Mouse (Mus musculus): ENCODE data around the gene Psmb6. TPM values are rescaled to one million over a fixed set of nuclear protein-coding genes. Genes with fewer than 3 reads are reported as not detected.

The Psmb6 gene
- polyA plus RNA-seq (2014; fragmentation: Nextera tagmentation; extraction: Ambion mirVana): 744 and 849 TPM in 2 replicates

DNA sequence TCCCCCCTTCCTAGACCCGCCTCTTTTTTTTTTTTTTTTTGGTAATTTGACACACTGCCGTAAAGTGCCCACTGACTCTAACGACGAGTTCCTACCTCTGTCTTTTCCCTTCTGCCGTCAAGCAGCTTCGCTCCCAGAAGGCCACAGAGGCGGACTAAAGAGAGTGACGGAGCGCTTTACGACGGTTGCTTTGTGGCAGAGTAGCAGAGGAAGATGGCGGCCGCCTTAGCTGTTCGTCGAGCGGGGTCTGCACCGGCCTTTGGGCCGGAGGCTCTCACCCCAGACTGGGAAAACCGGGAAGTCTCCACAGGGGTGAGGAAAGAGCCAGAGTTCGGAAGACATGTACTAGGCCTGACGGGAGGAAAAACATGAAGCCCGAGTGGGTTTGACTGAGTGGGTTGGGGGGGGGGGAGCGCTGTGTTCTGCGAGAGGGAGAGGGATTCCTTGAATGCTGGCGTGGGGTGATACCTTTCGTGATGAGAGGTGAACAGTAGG, at the start of gene Psmb6:
TSS of gene Psmb6 (plus strand) at position 184 of the 495 bp plus-strand sequence.
- peaks cover 7% of the 10 kb centered on the region; the same call in 1 of the 2 replicates for H3K4me1 ChIP-seq (ENCODE audit: control insufficient read depth, insufficient read depth, low read length)
- H3K27ac ChIP-seq (replicated peaks; ENCODE audit: low read depth, low read length): peak within 1 kb of the TSS; percentile 46
- no peaks in the 10 kb centered on the region for H3K27me3 ChIP-seq (ENCODE audit: control insufficient read depth, insufficient read depth, low read length)
- ATAC-seq (ENCODE audit: low FRiP score, low TSS enrichment) (peak; percentile 95), DNase-seq (peak; percentile 97)
- H3K36me3 ChIP-seq (ENCODE audit: control insufficient read depth, insufficient read depth, low read length): peaks cover 28% of the 10 kb centered on the region
- peak within 1 kb of the TSS; percentile 63 for H3K4me3 ChIP-seq (replicated peaks; ENCODE audit: low read depth, low read length)
- under 1% methylated on average over 25 of the region's 26 CpGs for WGBS
- H3K9ac ChIP-seq (replicated peaks; ENCODE audit: low read length): peak within 1 kb of the TSS; percentile 66
- H3K9me3 ChIP-seq (ENCODE audit: control insufficient read depth, low read length): no peaks in the 10 kb centered on the region
- peak within 1 kb of the TSS; percentile 85 for H3K4me2 ChIP-seq (ENCODE audit: low read length)

DNA sequence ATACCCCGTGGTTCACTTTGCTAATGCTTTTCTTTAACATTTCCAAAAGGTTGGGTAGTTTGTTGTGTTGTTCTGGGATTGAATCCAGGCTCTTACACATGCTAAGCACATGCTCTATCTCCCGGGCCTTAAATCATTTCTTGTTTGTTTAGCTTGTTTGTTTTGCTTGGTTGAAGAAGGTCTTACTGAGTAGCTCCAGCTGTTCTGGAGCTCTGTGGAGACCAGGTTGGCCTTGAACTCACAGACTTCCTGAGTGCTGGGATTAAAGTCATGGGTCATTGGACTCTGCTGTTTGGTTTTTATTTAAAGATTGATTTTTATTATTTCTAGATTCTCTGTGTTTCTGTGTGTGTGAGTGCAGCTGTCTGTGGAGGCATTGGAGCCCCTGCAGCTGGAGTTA, 39.7 kb upstream of the Psmb6 start:
- Histone ChIP-seq H3K4me3 (replicated peaks; ENCODE audit: low read depth, low read length) (no peak overlapping the region), H3K4me1 (ENCODE audit: control insufficient read depth, insufficient read depth, low read length) (no peaks in the 10 kb centered on the region), H3K9me3 (ENCODE audit: control insufficient read depth, low read length) (no peaks in the 10 kb centered on the region), H3K36me3 (ENCODE audit: control insufficient read depth, insufficient read depth, low read length) (no peaks in the 10 kb centered on the region), H3K4me2 (ENCODE audit: low read length) (no peak overlapping the region), H3K27me3 (ENCODE audit: control insufficient read depth, insufficient read depth, low read length) (no peaks in the 10 kb centered on the region), H3K27ac (replicated peaks; ENCODE audit: low read depth, low read length) (no peak overlapping the region), H3K9ac (replicated peaks; ENCODE audit: low read length) (no peak overlapping the region)
- ATAC-seq (ENCODE audit: low FRiP score, low TSS enrichment) (no peak), DNase-seq (no peak)
- WGBS: 53% methylated on average over 2 of the region's 2 CpGs

DNA sequence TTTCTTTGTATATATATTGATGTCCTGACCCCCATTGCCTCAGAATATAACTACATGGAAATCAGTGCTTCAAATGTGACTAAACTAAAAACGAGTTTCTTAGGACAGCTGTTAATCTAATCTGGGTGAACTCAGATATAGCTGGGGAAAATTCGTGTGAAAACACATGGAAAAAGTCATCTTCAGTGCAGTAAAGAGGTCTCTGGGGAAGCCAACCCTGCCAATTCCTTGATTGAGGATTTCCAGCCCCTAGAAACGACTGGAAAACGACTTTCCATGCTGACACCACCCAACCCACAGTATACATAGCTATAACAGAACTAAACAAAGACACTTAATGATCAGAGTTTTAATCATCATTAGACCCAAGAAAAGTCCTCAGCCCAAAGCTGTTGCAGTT, 37.4 kb upstream of the Psmb6 start:
- Histone ChIP-seq H3K9me3 (ENCODE audit: control insufficient read depth, low read length) (no peaks in the 10 kb centered on the region; the same call in 1 of the 2 replicates), H3K4me2 (ENCODE audit: low read length) (no peak overlapping the region), H3K27me3 (ENCODE audit: control insufficient read depth, insufficient read depth, low read length) (no peaks in the 10 kb centered on the region), H3K9ac (replicated peaks; ENCODE audit: low read length) (no peak overlapping the region), H3K4me1 (ENCODE audit: control insufficient read depth, insufficient read depth, low read length) (no peaks in the 10 kb centered on the region), H3K4me3 (replicated peaks; ENCODE audit: low read depth, low read length) (no peak overlapping the region), H3K27ac (replicated peaks; ENCODE audit: low read depth, low read length) (no peak overlapping the region), H3K36me3 (ENCODE audit: control insufficient read depth, insufficient read depth, low read length) (no peaks in the 10 kb centered on the region)
- WGBS: 55% methylated on average over 4 of the region's 4 CpGs
- ATAC-seq (ENCODE audit: low FRiP score, low TSS enrichment): no peak
- DNase-seq: no peak

DNA sequence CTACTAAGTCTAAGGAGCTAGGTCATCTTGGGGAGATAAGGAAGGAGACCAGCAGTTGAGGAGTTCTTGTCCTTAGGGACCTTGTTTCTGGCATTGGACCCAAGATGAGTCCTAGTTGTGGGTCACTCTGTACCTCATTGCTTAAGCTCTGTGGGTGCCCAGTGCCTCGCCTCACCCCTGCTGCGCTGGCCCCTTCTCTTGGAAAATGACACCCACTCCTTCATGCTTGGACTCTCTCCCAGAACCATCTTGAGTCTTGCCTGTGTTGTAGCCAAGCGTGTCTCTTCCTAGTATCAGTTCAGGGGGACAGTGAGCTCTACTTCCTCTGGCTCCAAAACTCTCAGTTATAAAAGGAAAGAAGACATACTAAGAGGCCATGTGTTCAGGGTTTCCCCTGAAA, 36.0 kb upstream of the Psmb6 start:
- no peak overlapping the region for H3K27ac ChIP-seq (replicated peaks; ENCODE audit: low read depth, low read length)
- H3K9me3 ChIP-seq (ENCODE audit: control insufficient read depth, low read length): no peaks in the 10 kb centered on the region; the same call in 1 of the 2 replicates
- WGBS: 86% methylated on average over 3 of the region's 3 CpGs
- no peak overlapping the region for H3K9ac ChIP-seq (replicated peaks; ENCODE audit: low read length)
- no peaks in the 10 kb centered on the region for H3K4me1 ChIP-seq (ENCODE audit: control insufficient read depth, insufficient read depth, low read length)
- H3K36me3 ChIP-seq (ENCODE audit: control insufficient read depth, insufficient read depth, low read length): no peaks in the 10 kb centered on the region
- no peak overlapping the region for H3K4me3 ChIP-seq (replicated peaks; ENCODE audit: low read depth, low read length)
- H3K27me3 ChIP-seq (ENCODE audit: control insufficient read depth, insufficient read depth, low read length): no peaks in the 10 kb centered on the region
- DNase-seq (no peak), ATAC-seq (ENCODE audit: low FRiP score, low TSS enrichment) (no peak)
- no peak overlapping the region for H3K4me2 ChIP-seq (ENCODE audit: low read length)

DNA sequence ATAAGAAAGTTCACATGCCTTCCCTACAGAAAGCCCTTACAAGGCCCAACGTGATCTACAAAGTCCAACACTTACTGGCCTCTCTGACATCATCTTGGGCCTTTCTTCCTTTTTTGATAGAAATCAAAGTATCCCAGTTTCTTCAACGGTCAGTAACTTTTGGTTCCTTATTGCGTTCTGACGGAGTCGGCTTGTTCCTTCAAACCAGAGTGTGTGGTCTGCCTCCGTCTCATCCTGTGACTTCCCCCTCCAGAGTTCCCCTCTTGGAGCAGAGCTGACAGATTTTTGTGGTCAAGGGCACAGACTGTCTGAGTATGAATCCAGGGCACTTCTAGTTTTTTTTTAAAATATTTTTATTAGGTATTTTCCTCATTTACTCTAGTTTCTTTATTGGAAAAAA, 35.5 kb upstream of the Psmb6 start:
- Histone ChIP-seq H3K4me1 (ENCODE audit: control insufficient read depth, insufficient read depth, low read length) (no peaks in the 10 kb centered on the region), H3K36me3 (ENCODE audit: control insufficient read depth, insufficient read depth, low read length) (no peaks in the 10 kb centered on the region)

DNA sequence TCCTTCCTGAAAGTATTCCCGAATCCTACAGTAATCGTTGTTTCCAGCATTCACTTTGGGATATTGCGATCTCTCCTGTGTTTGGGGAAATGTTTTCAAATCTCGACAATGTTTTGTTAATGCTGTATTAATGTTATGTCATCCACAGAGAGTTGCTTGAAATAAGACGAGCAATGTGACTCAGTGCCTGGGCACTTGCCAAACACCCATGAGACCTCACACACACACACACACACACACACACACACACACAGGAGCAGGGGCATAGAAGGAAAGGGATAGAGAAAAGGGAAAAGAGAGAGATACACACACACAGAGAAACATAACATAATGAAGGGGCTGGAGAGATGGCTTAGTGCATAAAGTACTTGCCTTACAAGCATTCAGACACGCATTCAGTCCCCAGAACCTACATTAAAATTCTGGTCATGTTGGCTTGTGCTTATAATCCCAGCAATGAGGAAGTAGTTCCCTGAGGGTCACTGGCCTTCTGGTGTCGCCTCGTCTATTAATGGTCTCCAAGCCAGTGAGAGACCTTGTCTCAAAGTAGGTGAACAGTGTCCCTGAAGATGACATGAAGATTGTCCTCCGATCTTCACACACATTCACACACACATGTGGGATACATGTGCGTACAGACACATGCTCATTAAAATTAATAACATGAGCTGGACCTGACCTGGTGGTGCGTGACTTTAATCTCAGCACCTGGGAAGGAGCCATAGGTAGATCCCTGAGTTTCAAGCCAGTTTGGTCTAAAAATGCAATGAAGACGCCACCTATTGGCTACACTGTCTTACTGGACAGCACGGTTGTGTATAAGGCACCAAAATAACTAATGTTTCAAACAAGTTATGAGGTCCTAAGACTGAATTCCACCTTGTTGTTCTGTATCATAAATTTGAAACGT, 25.3 kb upstream of the Psmb6 start:
- Histone ChIP-seq H3K4me1 (ENCODE audit: control insufficient read depth, insufficient read depth, low read length) (no peaks in the 10 kb centered on the region), H3K27ac (replicated peaks; ENCODE audit: low read depth, low read length) (no peak overlapping the region), H3K36me3 (ENCODE audit: control insufficient read depth, insufficient read depth, low read length) (no peaks in the 10 kb centered on the region), H3K27me3 (ENCODE audit: control insufficient read depth, insufficient read depth, low read length) (no peaks in the 10 kb centered on the region), H3K4me3 (replicated peaks; ENCODE audit: low read depth, low read length) (no peak overlapping the region), H3K9ac (replicated peaks; ENCODE audit: low read length) (no peak overlapping the region), H3K4me2 (ENCODE audit: low read length) (no peak overlapping the region), H3K9me3 (ENCODE audit: control insufficient read depth, low read length) (no peaks in the 10 kb centered on the region)
- WGBS: 67% methylated on average over 14 of the region's 14 CpGs
- DNase-seq: peak; percentile 17
- no peak for ATAC-seq (ENCODE audit: low FRiP score, low TSS enrichment)

More for the DNA sequence above, 35.5 kb upstream of the Psmb6 start:
- Histone ChIP-seq H3K27ac (replicated peaks; ENCODE audit: low read depth, low read length) (no peak overlapping the region), H3K9me3 (ENCODE audit: control insufficient read depth, low read length) (no peaks in the 10 kb centered on the region; the same call in 1 of the 2 replicates), H3K4me2 (ENCODE audit: low read length) (no peak overlapping the region), H3K4me3 (replicated peaks; ENCODE audit: low read depth, low read length) (no peak overlapping the region), H3K27me3 (ENCODE audit: control insufficient read depth, insufficient read depth, low read length) (no peaks in the 10 kb centered on the region), H3K9ac (replicated peaks; ENCODE audit: low read length) (no peak overlapping the region)
- no peak for ATAC-seq (ENCODE audit: low FRiP score, low TSS enrichment)
- no peak for DNase-seq
- WGBS: 84% methylated on average over 6 of the region's 6 CpGs

DNA sequence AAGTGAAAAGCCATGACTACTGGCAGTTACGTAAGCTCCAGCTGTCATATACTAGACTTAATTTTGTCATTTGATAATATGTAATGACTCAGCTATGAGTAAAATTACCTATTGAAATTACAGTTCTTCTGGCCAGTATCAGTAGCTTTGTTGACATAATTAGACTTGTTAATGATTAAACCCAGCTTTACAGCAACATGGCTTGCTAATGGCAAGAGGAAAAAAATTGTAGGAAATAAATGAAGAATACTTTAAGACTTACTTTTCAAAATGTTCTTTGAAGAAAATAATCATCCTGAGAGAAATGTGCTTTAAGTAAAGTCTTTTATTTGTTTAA, 24.7 kb upstream of the Psmb6 start:
- WGBS: 94% methylated on average over 1 of the region's 1 CpGs
- Histone ChIP-seq H3K9ac (replicated peaks; ENCODE audit: low read length) (no peak overlapping the region), H3K4me2 (ENCODE audit: low read length) (no peak overlapping the region), H3K27me3 (ENCODE audit: control insufficient read depth, insufficient read depth, low read length) (no peaks in the 10 kb centered on the region), H3K36me3 (ENCODE audit: control insufficient read depth, insufficient read depth, low read length) (no peaks in the 10 kb centered on the region), H3K9me3 (ENCODE audit: control insufficient read depth, low read length) (no peaks in the 10 kb centered on the region), H3K4me1 (ENCODE audit: control insufficient read depth, insufficient read depth, low read length) (no peaks in the 10 kb centered on the region), H3K27ac (replicated peaks; ENCODE audit: low read depth, low read length) (no peak overlapping the region), H3K4me3 (replicated peaks; ENCODE audit: low read depth, low read length) (no peak overlapping the region)
- no peak for DNase-seq
- no peak for ATAC-seq (ENCODE audit: low FRiP score, low TSS enrichment)

DNA sequence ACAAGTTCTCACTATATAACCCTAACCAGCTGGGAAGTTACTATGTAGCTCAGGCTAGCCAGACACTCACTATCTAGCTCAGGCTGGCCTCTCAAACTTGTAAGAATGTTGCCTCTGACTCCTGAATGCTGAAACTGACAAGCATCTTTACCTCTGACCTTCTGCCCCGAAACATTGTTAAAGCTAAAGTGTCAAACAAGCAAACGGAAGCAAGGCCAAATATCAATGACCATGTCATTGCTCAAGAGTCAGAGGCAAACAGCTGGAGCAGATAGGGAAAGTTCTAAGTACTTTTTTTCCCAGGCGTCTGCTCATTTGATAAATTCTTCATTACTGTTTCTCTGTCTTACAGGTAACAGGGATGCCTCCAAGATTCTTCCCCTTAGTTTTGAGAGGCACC, 23.1 kb upstream of the Psmb6 start:
- ATAC-seq (ENCODE audit: low FRiP score, low TSS enrichment): no peak
- Histone ChIP-seq H3K4me2 (ENCODE audit: low read length) (no peak overlapping the region), H3K27me3 (ENCODE audit: control insufficient read depth, insufficient read depth, low read length) (no peaks in the 10 kb centered on the region), H3K9me3 (ENCODE audit: control insufficient read depth, low read length) (no peaks in the 10 kb centered on the region), H3K27ac (replicated peaks; ENCODE audit: low read depth, low read length) (no peak overlapping the region), H3K4me3 (replicated peaks; ENCODE audit: low read depth, low read length) (no peak overlapping the region), H3K9ac (replicated peaks; ENCODE audit: low read length) (no peak overlapping the region), H3K36me3 (ENCODE audit: control insufficient read depth, insufficient read depth, low read length) (no peaks in the 10 kb centered on the region), H3K4me1 (ENCODE audit: control insufficient read depth, insufficient read depth, low read length) (no peaks in the 10 kb centered on the region)
- WGBS: 76% methylated on average over 3 of the region's 3 CpGs
- DNase-seq: no peak

DNA sequence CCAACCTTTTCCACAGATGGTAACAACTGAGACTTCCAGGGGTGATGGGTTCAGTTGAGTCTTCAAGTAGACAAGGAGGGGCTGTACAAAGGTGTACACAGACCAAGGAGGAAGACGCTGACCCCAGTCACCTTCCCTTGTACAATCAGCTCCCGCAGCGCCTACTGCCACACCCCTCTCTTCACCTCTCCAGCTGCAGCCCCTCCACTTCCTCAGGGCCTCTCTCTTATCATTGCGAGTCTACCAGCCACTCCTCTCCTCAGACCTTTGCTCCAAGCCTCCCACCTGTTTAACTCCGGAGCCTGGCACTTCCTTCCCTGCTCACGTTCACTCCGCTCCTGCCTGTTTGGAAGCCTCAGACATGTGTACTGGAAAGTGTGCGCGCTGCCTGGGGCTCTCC, 20.2 kb upstream of the Psmb6 start, which contains the start of gene Tm4sf5:
TSS of gene Tm4sf5 (plus strand) at position 275 of the 400 bp plus-strand sequence.
- Histone ChIP-seq H3K27ac (replicated peaks; ENCODE audit: low read depth, low read length) (no peak within 1 kb of the TSS), H3K9me3 (ENCODE audit: control insufficient read depth, low read length) (no peaks in the 10 kb centered on the region), H3K4me2 (ENCODE audit: low read length) (no peak within 1 kb of the TSS), H3K9ac (replicated peaks; ENCODE audit: low read length) (no peak within 1 kb of the TSS), H3K4me3 (replicated peaks; ENCODE audit: low read depth, low read length) (no peak within 1 kb of the TSS), H3K27me3 (ENCODE audit: control insufficient read depth, insufficient read depth, low read length) (no peaks in the 10 kb centered on the region), H3K4me1 (ENCODE audit: control insufficient read depth, insufficient read depth, low read length) (peaks cover 5% of the 10 kb centered on the region; the same call in 1 of the 2 replicates), H3K36me3 (ENCODE audit: control insufficient read depth, insufficient read depth, low read length) (no peaks in the 10 kb centered on the region)
- ATAC-seq (ENCODE audit: low FRiP score, low TSS enrichment): no peak
- DNase-seq: no peak
- 87% methylated on average over 9 of the region's 9 CpGs for WGBS
